Mouse (Mus musculus) erythroblast, adult 5-6 weeks (primary cell): ENCODE data around the gene Mef2c. TPM values are rescaled to one million over a fixed set of nuclear protein-coding genes. Genes with fewer than 3 reads are reported as not detected.

Experiments
- ATAC-seq: replicated peaks from 2 replicates; pipeline ENCODE4 v1.8.0; 2016; ENCODE audit warnings: moderate number of reproducible peaks, mild to moderate bottlenecking, moderate TSS enrichment, inconsistent platforms; ENCODE audit not compliant: poor library complexity, low FRiP score, severe bottlenecking
- total RNA-seq, 2 experiments: library from RNA; stranded (forward) in 1 of 2; stranded (reverse) in 1 of 2; fragments of 150-400 nt in 1 of 2; fragments of 200-764, 138-1000 nt in 1 of 2; gene quantifications; 2 replicates each; pipeline versions ENCODE4 v1.2.3 to v1.2.4; 2015 to 2017; ENCODE audit warnings: low replicate concordance in 2 of 2

The Mef2c gene
- total RNA-seq, 2 experiments from 2014 or later, result 14.1 to 24.4 TPM

DNA sequence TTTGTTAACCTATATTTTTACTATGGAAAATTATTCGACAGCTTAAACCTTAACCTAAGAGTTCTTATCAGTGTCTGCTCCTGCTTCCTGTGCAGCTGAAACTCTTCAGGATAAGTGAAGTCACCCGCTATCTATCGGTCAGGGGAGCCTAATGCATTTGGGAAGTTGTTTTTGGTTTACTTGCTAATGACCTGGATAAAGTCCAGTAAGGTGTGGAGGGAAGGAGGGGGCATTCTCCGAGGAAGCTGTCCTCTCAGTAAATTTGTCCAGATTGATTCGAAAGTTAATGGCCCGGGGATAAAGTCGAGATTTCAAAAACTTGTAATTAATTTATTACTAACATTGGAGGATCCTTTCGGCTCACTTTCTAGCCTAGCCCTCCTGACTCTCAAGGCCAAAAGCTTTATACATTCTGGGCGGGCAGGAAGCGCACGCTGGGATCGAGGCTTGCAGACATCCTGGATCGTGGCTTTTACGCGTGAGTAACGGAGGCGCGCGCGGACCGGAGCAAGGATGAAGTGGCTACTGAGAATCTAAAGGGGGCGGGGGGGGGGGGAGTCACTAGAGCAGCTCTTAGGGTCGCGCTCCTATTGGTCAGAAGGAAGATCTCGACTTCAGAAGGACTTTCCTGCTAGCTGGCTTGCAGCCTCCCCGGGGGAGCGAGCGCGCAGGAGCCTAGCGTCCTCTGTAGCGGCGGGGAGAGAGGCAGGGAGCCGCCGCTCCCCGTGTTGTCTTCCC lies 19.6 kb downstream of the Mef2c start:
- no peak for ATAC-seq

DNA sequence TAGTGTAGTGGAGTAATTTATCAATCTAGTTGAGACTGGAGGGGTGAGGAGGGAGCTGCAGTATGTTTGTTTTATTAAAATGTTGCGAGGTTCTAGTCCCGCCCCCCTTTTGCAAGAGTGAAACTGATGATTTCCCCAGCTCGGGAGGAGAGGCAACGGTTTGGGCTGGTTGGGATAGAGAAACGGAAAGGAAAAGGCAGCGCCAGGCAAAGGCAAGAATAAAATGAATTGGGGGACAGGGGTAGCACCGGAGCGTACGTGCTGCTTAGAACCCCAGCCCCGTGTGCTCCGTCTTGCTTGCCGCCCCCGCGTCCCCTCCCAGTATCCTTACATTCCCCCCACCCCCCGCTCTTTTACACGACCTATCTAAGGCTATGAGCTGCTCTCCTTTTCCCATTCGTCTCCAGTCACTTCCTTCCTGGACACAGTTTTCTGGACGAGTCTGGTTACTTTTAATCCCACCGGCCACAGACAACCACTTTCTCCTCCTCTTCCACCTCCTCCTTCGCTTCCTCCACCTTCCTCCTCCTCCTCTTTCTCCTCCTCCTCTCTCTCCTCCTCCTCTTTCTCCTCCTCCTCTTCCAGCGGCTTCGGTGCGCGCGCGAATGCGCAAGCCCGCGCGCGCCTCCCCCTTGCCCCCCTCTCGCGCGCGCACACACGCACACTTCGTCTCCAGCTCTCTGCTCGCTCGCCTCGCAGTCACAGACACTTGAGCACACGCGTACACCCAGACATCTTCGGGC lies 20.5 kb downstream of the Mef2c start:
- no peak for ATAC-seq

DNA sequence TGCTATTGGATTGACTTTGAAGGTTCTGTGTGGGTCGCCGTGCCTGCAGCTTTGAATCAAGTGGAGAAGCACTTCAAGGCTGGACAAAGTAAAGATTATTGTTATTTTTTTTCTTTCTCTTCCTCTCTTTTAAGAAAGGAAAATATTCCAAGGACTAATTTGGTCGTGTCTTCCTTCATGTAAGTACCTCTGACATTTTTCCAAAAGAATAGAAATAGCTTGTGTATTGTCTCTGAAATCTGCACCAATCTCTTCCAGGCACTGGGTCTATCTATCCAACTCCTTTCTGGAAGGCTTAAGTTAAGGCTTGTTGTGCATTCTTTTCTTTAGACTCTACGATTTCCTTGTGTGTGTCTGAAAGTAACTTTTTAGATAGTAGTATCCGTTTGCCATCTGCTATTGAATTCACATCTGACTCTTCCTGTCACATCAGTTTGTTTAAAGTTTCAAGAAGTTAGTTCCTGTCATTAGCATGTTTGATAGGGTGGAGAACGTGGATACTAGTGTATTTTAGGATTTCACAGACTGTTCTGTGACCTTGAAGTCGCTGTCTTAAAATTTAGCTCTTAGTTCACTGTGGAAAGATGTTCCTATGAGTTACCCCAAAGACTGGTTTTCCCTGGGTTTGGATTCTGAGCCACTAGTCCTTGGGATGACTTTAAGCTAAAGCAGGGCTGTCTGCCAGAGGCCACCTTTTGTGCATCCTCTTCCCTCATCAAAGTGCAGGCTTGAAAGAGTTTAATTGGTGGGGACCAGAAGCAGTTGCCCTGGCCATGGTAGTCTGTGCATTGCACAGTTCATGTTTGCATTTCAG lies 21.3 kb downstream of the Mef2c start:
- ATAC-seq, result no peak

DNA sequence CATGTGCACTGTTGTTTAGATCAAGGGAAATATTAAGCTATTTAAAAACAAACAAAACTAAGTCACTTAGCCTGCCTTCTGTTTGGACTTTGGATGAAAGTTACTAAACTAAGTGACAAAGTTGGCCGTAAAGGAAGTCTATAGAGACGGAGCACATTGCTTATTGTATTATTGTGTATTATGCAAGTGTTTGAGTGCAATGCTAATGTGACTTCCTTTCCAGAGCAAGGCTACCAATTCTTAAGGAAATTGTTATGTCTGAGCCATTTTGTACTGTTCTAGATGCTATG lies 21.8 kb downstream of the Mef2c start:
- ATAC-seq, result no peak

DNA sequence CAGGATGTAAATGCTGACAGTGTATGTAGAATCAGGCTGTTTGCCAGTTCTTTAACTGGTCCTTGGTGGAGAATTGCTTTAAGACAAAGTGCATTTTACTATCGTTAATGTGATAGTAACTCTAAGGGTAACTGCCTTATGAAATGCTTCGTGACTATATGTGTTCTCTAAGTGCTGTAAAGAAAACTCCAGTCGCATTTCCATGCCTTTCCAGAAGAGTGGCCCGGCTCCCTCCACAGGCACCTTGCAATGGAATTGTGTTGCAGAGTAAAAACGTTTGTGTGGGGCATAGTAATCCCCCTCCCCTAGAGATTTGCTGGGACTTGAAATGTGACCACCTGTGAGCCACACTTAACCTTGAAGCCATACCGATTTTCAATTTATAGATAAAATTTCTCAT lies 22.2 kb downstream of the Mef2c start:
- no peak for ATAC-seq

DNA sequence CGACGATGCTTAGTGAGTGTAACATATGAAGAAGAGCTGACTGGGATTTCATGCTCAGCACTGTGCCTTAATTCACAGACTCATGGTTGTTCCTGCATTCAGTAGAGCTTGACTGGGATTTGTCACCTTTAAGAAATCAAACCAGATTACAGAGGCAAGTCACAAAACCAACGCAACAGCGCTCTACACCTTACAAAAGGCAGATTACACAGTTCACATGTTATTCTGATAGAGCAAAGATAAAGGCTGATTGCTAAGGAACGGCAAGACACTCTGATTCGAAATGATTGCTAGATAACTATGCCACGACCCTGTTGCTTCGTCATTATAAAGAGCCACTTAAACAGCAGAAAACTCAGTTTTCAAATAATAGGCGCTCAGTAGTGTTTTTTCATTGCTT lies 24.1 kb downstream of the Mef2c start:
- no peak for ATAC-seq

DNA sequence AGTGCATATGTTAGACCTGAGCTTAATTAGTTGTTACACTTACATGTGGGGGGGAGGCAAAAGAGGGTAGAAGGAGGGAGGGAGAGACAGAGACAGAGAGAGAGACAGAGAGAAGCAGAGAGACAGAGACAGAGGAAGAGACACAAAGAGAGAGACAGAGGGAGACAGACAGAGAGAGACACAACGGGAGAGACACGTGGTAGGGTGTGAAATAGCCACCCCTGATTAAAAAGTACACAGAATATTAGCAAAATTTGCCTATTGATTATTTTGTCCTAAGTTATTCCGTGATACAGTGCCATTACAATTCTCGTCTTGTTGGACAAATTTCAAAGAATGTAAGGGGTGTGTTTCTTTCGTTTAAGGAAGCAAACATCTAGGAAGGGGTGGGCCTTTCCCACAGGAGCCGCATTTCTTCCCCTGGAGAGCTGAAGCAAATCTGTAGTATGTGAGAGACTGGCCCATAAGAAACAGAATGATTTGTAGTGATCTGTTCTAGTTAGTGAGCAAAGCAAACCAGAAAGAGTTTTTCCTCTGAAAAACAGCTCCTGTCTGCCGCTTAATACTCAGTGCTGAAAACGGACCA lies 26.0 kb downstream of the Mef2c start:
- no peak for ATAC-seq

DNA sequence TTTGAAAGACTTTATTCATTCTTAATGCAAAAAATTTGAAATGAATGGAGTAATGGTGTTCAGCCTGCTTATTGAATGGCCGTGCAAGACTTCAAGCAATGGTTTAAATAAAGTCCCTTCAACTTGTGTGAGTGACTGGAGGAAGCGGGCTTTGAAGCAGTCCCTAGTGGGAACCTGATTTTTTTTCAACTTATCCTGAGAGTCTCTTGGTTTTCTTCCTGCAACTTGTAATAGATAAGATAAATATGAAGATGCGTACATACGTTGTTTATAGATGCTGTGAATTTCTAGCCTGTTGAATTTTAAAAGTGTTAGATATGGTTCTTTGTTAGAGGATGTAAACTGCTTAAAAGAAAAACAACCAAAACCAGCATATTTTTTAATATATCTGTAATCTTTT lies 27.1 kb downstream of the Mef2c start:
- ATAC-seq, result no peak

DNA sequence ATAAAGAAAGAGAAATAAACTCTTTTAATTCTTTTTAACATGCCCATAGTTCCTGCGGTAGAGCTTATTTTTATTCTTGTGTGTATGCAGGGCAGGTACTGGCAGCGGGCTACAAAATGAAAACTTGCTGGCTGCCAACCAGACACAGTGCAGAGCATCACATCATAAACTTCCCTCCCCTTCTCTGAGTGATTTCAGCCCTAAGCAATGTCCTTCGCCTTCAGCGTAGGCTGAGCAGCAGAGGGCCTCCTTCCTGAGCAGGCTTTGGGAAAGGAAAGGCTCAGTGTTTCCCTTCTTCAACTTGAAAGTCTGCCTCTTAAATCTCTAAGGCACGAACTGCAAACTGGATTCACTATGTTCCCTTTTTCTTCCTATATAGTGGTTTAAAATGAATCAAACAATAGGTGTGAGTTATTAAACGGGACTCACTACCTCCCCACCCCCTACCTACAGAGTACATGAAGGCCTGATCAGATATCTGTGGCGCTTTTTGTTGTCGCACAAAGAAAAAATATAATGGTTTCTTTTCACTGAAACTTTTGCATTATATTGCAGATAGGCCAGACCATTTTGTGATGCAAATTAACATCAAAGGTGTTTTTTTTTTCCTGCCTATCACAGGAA lies 28.2 kb downstream of the Mef2c start:
- ATAC-seq, result no peak

DNA sequence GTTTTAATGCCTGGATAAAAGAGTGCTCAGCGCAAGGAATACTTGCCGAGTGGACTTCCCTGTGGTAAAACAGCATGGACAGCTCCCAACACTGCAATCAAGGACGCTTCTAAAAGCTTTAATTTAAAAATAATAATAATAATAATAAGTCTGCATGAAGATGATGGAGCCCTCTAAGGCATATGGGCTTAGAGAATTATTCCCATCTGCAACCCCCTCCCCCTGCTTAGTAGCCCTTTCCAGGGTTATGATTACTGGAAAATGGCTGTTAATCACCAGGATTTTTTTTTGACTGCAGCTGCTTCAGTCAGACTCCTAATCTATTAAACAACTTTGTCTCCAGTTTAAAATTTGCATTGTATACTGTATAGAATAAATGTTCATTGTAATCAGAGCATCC lies 32.5 kb downstream of the Mef2c start:
- no peak for ATAC-seq

DNA sequence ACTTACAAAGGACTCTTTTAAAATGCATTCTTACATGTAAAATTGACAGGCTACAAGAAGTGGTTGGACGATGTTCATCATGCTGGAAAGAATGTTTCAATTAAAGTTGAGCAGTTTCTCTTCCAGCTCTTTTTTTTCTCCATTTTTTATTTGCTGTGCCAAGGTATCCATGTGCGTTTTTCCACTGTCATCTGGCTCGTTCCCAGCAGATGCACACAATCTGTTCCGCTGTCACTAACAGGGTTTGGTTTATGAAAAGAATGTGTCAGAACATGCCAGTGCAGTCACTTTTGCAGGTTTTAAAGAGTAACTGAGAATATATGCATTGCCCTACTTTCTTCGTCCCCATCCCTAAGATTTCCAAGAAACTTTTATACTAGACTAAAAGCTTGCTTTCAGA lies 33.3 kb downstream of the Mef2c start:
- ATAC-seq, result no peak

DNA sequence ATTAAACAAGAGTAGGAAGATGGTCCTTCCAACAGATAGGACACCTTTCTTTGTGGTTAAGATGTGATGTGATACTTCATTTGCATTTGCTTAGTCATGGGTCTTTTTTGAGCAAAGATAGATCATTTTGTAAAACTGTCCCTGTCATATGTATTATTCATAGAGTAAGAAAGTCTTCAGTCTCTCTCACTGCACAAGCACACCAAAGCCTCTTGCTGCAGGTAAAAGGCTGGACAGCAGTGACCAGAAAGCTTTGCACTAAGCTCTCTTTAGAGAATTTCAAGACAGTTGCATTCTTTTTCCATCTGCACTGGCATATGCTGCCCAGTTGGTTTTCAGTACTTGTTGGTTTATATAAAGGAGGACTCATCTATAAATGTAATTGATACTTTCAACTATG lies 36.1 kb downstream of the Mef2c start:
- ATAC-seq, result no peak

DNA sequence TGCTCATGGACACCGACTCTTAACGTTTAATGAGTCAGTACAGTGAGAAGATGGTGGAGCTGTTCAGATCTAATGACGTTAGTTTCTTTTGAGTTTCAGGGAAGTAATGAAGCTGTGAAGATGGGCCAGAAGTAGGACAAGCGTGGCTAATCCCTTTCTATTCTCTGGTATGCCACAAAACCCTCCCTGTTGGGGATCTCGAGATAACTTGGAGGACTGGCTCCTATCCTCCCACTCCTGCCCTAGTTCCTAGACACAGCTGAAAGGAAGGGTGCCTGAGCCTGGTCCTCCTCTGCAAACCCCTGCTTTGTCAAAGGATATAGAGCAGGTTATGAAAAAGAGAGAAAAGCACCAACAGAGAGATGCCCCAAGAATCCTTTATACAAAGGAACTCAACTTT lies 38.8 kb downstream of the Mef2c start:
- ATAC-seq, result no peak

DNA sequence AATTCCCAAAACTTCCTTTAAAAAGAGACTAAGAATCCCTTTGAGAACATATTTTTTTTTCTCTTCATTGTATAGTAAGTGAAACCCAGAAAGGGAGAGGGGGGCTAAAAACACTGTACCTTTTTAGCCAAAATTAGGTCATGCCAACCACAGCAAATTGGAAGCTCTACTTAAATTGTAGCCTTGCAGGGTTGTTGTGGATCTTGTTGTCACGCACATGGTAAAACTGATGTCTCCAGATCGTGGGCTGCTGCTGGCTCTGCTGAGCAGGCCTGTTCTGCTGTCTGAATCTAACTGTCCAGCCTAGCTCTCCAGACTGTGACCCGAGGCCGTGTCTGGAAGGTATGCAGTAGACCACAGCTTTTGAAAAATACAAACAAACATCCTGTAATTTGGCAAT lies 40.9 kb downstream of the Mef2c start:
- no peak for ATAC-seq

DNA sequence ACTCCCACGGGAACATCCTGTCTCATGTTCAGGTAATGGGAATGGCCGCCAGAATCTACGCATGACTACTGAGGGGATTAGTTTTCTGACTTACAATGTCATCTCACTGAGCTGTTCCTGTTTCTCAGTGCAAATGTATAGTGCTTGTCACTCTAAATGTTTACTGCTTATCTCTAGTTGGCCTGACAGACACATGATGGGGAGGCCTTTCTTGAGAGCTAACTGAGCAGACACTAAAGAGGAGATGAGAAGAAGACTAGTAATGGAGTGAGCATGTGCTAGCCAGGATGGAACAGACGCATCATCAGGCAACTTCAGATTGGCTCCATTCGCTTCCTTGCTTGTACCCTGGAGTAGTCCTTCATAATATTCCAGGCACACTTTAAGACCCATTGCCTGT lies 43.0 kb downstream of the Mef2c start:
- no peak for ATAC-seq

DNA sequence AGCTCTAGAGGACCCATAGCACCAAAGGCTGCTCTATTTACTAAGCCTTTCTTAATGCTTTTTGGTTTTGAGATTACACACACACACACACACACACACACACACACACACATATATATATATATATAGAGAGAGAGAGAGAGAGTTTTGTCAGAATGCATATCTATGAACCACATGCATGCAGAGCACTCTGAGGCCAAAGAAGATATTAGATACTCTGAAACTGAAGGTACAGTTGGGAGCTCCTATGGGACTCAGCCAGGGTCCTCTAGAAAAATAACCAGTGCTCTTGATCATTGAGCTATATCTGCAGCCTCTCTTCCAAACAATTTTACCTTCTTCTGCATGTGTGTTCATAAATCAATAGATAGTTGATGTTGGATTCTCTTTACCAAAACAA lies 47.4 kb downstream of the Mef2c start:
- ATAC-seq, result no peak

DNA sequence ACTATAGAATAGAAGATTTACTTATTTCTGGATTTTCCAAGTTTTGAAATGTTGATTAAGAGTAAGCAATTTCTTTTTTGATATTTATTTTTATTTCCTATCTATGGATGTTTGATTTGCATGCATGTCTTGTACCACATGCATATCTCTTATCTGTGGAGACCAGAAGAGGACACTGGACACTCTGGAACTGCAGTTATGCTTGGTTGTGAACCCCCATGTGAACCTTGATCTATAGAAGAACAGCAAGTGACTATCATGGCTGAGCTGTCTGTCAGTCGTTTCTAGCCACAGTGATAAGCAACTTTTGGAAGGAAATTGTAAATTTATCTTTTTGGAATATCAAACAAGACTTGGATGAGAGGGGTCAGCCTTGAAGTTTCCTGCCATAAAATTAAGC lies 48.2 kb downstream of the Mef2c start:
- ATAC-seq, result no peak

DNA sequence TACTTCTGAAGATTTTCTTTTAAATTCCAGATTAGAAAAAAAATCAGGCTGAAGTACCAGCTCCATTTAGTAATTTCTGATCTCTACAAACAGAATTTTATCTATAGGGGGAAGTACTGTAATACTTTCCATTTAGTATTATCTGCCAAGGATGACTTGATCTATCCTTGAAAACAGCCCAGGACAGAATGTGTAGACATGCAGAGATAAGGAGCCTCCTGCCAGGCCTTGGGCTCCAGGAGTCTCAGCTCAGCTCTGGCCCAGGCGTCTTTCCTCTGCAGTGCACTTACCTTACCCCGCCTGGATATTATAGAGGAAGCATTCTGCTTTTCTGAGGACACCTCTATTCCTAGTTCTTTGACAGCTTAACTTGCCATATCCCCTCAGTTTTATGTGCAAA lies 59.4 kb downstream of the Mef2c start:
- ATAC-seq, result no peak

DNA sequence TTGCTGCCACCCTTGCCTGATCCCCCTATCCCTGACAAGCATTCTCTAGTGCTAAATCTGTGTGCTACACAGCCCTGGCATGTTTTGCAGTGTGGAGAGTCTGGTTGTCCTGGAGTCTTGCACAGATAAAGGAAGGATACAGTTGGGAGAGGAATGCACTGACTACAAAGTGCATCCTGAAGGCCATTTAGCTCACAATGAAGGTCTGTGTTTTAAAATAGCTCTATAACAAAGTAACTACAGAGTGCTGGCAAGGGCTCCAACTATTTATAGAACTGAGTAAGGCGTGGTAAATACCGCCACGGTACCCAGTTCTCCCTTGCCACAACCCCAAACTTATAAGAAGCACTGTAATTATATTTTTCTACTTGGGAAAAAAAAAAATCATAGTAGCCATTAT lies 61.9 kb downstream of the Mef2c start:
- ATAC-seq, result no peak

DNA sequence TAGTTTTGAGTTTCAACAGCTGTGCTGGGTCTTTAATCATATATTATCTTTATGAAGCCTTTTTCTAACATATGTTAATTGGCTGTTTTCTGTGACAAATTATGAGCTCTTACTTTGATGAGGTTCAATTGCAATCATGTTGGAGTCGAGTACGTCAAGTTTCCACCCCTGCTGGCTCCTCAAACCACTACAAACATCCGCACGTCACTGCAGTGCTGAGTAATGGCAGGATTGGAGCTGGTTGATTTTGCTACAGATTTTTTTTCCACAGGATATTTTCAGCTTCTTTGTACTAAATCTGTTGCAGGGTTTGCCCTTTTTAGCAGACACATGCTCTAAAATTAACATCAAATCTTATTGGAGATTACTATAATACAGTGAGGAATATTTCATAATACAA lies 62.3 kb downstream of the Mef2c start:
- no peak for ATAC-seq
